In the genomic region with DNA sequence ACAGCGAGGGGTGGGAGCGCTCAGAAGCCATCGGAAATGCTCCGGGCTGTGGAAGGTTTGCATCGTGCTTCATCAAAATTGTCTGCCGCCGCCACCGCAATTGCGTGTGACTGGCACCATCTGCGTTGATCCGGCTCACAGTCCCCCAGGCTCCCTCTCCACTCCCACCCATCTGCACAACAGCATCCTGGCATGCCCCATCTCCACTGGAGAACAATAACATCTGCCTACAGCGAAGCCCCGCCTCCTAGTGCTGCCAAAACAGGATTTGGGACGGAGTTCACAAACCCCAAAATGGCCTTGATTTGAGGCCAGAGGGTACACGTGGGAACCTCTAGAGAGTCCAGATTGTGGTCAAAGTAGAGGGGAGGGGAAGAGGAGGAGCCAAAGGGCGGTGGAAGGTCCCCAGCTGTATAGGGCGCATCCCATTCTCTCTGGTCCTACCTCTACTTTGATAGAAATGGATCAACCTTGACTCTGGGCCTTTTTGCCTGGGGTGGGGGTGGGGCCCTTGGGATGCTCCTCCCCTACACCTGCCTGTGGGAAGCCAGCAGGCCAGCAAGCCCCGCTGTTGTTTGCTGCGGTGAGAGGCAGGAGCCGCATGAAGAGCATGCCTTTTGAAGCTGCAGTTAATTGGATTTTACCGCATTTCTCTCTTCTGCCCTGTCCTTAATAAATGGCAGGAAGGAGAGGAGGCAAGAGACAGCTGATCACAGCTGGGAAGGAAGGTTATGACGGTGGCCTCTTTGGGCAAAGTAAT, we compare ENCODE assay signal across 8 mouse cellular contexts.
DNase-seq lines count a peak whose midpoint lies in the region; ATAC-seq lines count a peak whose summit lies in the region.

No protein-coding gene starts in this region.

- no peak overlapping the region for H3K9ac ChIP-seq in kidney, embryonic 14.5 days (ENCODE audit: low read depth, low read length)
- H3K9ac ChIP-seq in hindbrain, embryonic 13.5 days, result no peak overlapping the region
- 0 out of 2 replicates have a peak overlapping the region, but pooled peaks have one; percentile 19 for H3K9ac ChIP-seq in midbrain, embryonic 13.5 days (replicated peaks)

- H3K27me3 ChIP-seq in kidney, embryonic 14.5 days (ENCODE audit: control insufficient read depth, insufficient read depth, low read length), result peaks cover 8% of the 10 kb centered on the region
- H3K27me3 ChIP-seq in hindbrain, embryonic 13.5 days, result no peaks in the 10 kb centered on the region
- H3K27me3 ChIP-seq in midbrain, embryonic 13.5 days, result peaks cover 15% of the 10 kb centered on the region; the same call in 1 of the 2 replicates

- H3K27ac ChIP-seq in kidney, embryonic 14.5 days (ENCODE audit: low read depth, low read length), result no peak overlapping the region
- peak overlapping the region; percentile 81 for H3K27ac ChIP-seq in hindbrain, embryonic 13.5 days
- peak overlapping the region; percentile 73 for H3K27ac ChIP-seq in midbrain, embryonic 13.5 days

- WGBS in kidney, embryonic 14.5 days, result 11% methylated on average over 22 of the region's 22 CpGs
- WGBS in hindbrain, embryonic 13.5 days, result 6% methylated on average over 22 of the region's 22 CpGs
- 5% methylated on average over 22 of the region's 22 CpGs for WGBS in midbrain, embryonic 13.5 days

- H3K4me1 ChIP-seq in kidney, embryonic 14.5 days (ENCODE audit: control insufficient read depth, insufficient read depth, low read length), result peaks cover 9% of the 10 kb centered on the region; the same call in 1 of the 2 replicates
- H3K4me1 ChIP-seq in hindbrain, embryonic 13.5 days (replicated peaks), result peaks cover 48% of the 10 kb centered on the region
- peaks cover 51% of the 10 kb centered on the region for H3K4me1 ChIP-seq in midbrain, embryonic 13.5 days (replicated peaks)

- H3K4me3 ChIP-seq in kidney, embryonic 14.5 days (ENCODE audit: low read length), result no peak overlapping the region
- H3K4me3 ChIP-seq in hindbrain, embryonic 13.5 days, result no peak overlapping the region
- H3K4me3 ChIP-seq in midbrain, embryonic 13.5 days (replicated peaks), result no peak overlapping the region

- ATAC-seq in kidney, embryonic 14.5 days (ENCODE audit: low FRiP score, low TSS enrichment), result no peak
- peak; percentile 64 for ATAC-seq in hindbrain, embryonic 13.5 days (ENCODE audit: low FRiP score)
- peak; percentile 70 for ATAC-seq in midbrain, embryonic 13.5 days

- H3K4me2 ChIP-seq in kidney, embryonic 14.5 days (replicated peaks; ENCODE audit: low read depth, low read length), result 0 out of 2 replicates have a peak overlapping the region, but pooled peaks have one; percentile 17
- H3K4me2 ChIP-seq in hindbrain, embryonic 13.5 days, result peak overlapping the region; percentile 31
- H3K4me2 ChIP-seq in midbrain, embryonic 13.5 days (replicated peaks), result peak overlapping the region; percentile 37

- no peaks in the 10 kb centered on the region for H3K9me3 ChIP-seq in kidney, embryonic 14.5 days (ENCODE audit: control insufficient read depth, low read length)
- H3K9me3 ChIP-seq in hindbrain, embryonic 13.5 days, result no peaks in the 10 kb centered on the region
- H3K9me3 ChIP-seq in midbrain, embryonic 13.5 days, result no peaks in the 10 kb centered on the region

- H3K36me3 ChIP-seq in kidney, embryonic 14.5 days (ENCODE audit: control insufficient read depth, insufficient read depth, low read length), result no peaks in the 10 kb centered on the region
- H3K36me3 ChIP-seq in hindbrain, embryonic 13.5 days, result no peaks in the 10 kb centered on the region
- H3K36me3 ChIP-seq in midbrain, embryonic 13.5 days, result no peaks in the 10 kb centered on the region

- no peak for DNase-seq in kidney, postnatal 14 days
- DNase-seq in ZHBTc4 (ENCODE audit: low read depth, low spot score), result peak; percentile 90
- DNase-seq in T-cell, adult 2 months (ENCODE audit: low spot score), result no peak
- no peak for DNase-seq in cerebellum, adult 18-20 months
- no peak for DNase-seq in thymus, postnatal 36 days
